Mouse (Mus musculus) Patski (cell line): ENCODE results near the gene Dhdh. TPM values are rescaled to one million over a fixed set of nuclear protein-coding genes. Genes with fewer than 3 reads are reported as not detected.
A peak's percentile ranks its signal among the peaks of the same experiment; 100 is the strongest.

ENCODE experiments used
- ATAC-seq: fragments of 100-300 bp; one replicate; pipeline ENCODE4 v1.8.0; 2021
- CTCF ChIA-PET: fragments of 350-600 bp; sonication (Branson Sonifier 250); formaldehyde crosslinking; loops from one replicate; lab custom pipeline; 2022; ENCODE audit warnings: inconsistent platforms; lab: Charles Lee
- POLR2A ChIA-PET: fragments of 350-600 bp; sonication (Branson Sonifier 250); formaldehyde crosslinking; loops from one replicate; lab custom pipeline; 2022; ENCODE audit warnings: antibody characterized with exemption, inconsistent platforms; lab: Charles Lee
- DNase-seq: peaks from one replicate; pipeline ENCODE4 v3.0.0-alpha.2; 2011; ENCODE audit warnings: low read depth, low spot score
- H3K27me3 ChIP-seq: fragments of 371-371 bp; one replicate; pipeline ENCODE4 v1.5.1; 2021
- CTCF ChIP-seq: fragments of 100-300 bp; IDR thresholded peaks from one replicate; pipeline ENCODE4 v1.5.1; 2021
- in situ Hi-C: fragments of 300-500 bp; cut with MboI; formaldehyde crosslinking; loops from 3 replicates; pipeline ENCODE4 v1.11.1; 2018; ENCODE audit warnings: low pct_unique_long_range_greater_than_20kb, mixed read lengths
- polyA plus RNA-seq: library from polyadenylated mRNA; unstranded; gene quantifications from one replicate; pipeline ENCODE4 v1.2.3, GENCODE M21; 2021

Dhdh gene
- polyA plus RNA-seq, 1 experiment from 2014 or later, result 0.06 TPM

DNA sequence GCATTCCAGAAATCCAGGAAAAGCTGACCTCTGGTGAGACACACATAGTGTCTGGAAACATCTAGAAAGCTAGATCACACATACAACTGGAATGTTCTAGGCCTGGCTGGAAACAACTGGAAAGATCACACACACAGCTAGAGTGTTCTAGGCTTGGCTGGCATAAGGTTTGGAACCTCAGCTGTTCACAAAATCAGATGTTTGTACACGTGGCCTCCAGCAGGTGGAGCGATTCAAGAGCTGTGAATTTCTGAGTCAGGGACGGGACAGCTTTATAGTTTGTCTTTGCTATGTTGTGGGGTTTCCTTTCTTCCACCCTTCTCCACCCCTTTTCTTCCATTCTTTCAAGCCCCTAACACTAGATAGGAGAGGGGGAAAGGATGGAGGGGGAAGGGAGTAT is 11.6 kb downstream of the Dhdh start:
- ChIA-PET POLR2A (interaction anchor here (0.5 kb wide), 1 partner anchor 89 kb away, joined by 3 read pairs; no protein-coding TSS in a partner anchor), CTCF (interaction anchor here (0.7 to 9.4 kb wide), 21 partner anchors 9 to 206 kb away, joined by 3 to 116 read pairs (median 4); partner anchors contain the start of genes Bax, Ntn5, Nucb1 and Plekha4)
- peak; percentile 85 for TF ChIP-seq CTCF
- ATAC-seq (no peak), DNase-seq (no peak)
- no peaks in the 10 kb centered on the region for H3K27me3 ChIP-seq
- in situ Hi-C loops, result loop anchor here (5.0 kb wide), 2 partner anchors 85 to 205 kb away; partner anchors contain the start of gene Ntn5

DNA sequence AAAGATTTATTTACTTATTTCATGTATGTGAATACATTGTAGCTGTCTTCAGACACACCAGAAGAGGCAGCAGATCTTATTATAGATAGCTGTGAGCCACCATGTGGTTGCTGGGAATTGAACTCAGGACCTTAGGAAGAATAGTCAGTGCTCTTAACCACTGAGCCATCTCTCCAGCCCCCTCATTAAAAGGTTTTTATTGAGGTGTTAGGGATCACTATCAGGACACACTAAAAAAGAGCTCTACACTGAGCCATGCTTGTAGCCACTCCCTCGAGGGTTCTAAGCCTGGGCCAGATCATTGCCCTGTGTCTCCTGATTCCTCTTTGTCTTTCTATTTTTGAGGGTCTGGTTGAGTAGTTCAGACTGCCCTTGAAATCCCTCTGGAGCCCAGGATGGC is 12.2 kb downstream of the Dhdh start:
- DNase-seq, result no peak
- no peaks in the 10 kb centered on the region for H3K27me3 ChIP-seq
- TF ChIP-seq CTCF, result no peak
- ChIA-PET CTCF (interaction anchor here (0.7 to 9.4 kb wide), 21 partner anchors 9 to 207 kb away, joined by 3 to 116 read pairs (median 4); partner anchors contain the start of genes Bax, Ntn5, Nucb1 and Plekha4), POLR2A (interaction anchor here (0.5 to 0.6 kb wide), 2 partner anchors 9 to 90 kb away, joined by 3 read pairs; partner anchors contain the start of gene Bax)
- in situ Hi-C loops, result loop anchor here (5.0 kb wide), 2 partner anchors 86 to 206 kb away; partner anchors contain the start of gene Ntn5
- no peak for ATAC-seq

DNA sequence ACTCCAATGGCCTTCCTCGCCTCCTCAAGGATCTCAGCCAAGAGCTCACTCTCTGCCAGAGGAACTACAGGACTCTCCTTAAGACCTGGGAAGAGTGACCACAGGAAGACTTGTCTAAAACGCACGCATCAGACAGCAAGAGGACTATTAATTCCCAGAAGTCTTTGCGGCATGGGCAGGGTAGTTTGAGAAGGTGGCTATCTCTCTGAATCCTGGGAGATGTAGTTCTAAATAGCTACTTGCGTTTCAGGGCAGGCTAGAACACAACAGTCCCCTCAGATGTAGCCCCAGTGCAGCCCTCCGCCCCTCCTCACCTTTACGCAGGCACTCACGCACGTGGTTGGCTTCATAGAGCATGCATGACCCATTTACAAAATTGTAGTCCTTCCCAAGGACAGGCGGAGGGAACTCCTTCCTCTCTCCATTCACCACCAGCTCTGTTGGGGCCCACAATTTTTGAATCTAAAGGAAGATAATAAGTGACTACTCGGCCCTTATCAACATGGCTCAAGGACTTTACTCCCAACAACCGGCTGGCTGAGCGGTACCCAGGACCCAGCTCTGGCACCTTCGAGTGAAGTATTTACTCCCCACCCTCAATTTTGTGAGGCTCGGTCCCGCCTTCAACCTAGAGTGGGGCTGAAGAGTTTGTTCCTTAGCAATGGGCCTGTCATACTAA is 13.2 kb downstream of the Dhdh start:
- TF ChIP-seq CTCF, result no peak
- no peak for DNase-seq
- H3K27me3 ChIP-seq, result no peaks in the 10 kb centered on the region
- ATAC-seq, result no peak
- in situ Hi-C loops, result loop anchor here (5.0 kb wide), 2 partner anchors 87 to 207 kb away; partner anchors contain the start of gene Ntn5
- ChIA-PET POLR2A (interaction anchor here (0.8 to 1.2 kb wide), 3 partner anchors 47 to 89 kb away, joined by 3 to 4 read pairs (median 3); no protein-coding TSS in a partner anchor), CTCF (interaction anchor here (1.3 to 9.4 kb wide), 5 partner anchors 10 to 208 kb away, joined by 4 to 116 read pairs (median 14); partner anchors contain the start of genes Bax and Ntn5)

DNA sequence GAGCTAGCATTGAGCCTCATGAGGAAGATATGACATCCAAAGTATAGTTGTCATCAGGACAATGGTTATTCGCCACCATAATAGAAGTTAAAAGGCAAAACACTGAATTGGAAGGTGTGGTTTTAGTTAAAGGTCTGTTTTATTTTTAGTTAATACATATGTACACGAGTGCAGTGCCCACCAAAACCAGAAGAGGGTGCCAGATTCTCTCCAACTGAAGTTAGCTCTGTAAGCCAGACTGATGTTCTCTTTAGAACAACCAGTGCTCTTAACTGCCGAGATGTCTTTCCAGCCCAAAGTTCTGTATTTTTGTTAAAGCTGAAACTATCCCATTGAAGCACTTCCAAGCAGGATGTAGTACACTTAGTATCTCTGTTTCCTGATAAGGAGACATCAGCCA is 17.7 kb downstream of the Dhdh start:
- in situ Hi-C loops, result no loop called here
- POLR2A ChIA-PET, result interaction anchor here (1.1 to 1.7 kb wide), 2 partner anchors 56 to 91 kb away, joined by 3 to 4 read pairs; partner anchors contain the start of genes Plekha4 and Ppp1r15a

DNA sequence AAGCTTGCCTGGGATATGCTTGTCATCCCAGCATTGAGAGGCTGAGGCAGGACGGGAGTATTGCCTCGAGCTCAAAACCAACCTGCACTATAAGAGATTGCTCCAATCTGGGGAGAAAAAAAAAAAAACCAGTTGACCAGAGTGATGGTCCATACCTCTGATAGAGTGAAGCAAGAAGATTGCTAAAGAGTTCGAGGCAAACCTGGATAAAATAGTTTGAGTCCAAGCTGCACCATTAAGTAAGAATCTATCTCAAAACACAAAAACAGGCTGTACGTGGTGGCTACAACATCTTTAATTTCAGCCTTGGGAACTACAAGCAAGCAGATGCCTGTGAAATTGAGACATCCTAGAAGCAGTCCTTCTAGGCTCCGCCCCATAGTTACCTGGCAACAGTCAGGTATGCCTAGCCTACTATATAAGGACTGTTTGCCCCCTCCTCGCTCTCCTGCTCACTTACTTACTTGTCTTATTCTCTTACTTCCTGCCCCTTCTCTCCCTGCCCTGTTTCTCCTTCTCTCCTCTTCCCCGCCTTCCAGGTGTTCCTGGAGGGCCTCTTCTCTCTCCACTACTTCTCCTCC is 21.4 kb downstream of the Dhdh start:
- POLR2A ChIA-PET, result interaction anchor here (0.7 to 1.7 kb wide), 4 partner anchors 9 to 77 kb away, joined by 3 to 7 read pairs (median 4); no protein-coding TSS in a partner anchor
- no peaks in the 10 kb centered on the region for H3K27me3 ChIP-seq
- DNase-seq (no peak), ATAC-seq (no peak)
- TF ChIP-seq CTCF, result no peak
- in situ Hi-C loops, result no loop called here
- CTCF ChIA-PET, result interaction anchor here (1.6 to 3.5 kb wide), 2 partner anchors 9 to 215 kb away, joined by 4 to 14 read pairs; no protein-coding TSS in a partner anchor

More for the DNA sequence above, 17.7 kb downstream of the Dhdh start:
- ATAC-seq, result no peak
- peak; percentile 81 for TF ChIP-seq CTCF
- no peak for DNase-seq
- CTCF ChIA-PET, result interaction anchor here (0.7 to 9.4 kb wide), 15 partner anchors 10 to 136 kb away, joined by 3 to 116 read pairs (median 3); partner anchors contain the start of gene Nucb1
- no peaks in the 10 kb centered on the region for H3K27me3 ChIP-seq

DNA sequence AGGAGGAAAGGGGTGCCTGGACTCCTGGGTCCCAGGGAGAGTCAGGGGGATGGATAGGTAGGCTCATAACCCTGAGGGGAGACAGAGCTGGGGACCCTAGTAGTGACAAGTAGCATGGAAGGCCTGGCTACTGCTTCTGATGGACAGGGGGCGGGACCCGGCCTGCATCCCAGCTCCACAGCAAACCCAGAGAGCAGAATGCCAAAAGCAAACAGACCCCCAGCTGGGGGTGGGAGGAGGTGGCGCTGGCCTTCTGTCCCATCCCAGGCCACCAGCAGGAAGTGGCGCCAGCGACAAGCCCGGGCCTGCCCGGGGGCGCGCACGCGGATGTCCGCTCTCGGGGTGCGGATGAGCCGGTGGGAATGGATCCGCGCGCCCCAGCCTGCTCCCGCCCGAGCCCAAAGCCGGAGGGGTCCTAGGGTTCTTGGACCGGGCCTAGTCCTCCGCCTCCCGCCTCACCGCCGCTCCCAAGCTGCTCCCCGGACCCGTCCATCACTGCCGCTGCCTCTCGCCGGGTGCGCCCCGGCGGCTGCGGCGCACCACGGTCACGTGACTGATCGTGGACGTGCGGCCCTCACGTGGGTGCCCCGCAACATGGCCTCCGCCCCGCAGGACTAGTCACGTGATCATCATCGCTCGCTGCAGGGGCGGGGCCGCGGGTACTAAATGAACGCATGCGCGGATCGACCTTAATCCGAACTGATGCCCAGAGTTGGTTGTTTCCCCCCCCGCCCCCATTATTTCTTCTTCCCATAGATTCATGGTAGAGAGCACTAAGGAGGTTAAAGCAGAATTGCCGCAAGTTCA is 22.1 kb downstream of the Dhdh start, which contains the start of gene Bax:
Bax (minus strand) TSS at position 616 of the 807 bp plus-strand sequence.
- TF ChIP-seq CTCF, result no peak
- no peaks in the 10 kb centered on the region for H3K27me3 ChIP-seq
- ATAC-seq (peak; percentile 48), DNase-seq (no peak)
- in situ Hi-C loops, result no loop called here
- ChIA-PET POLR2A (interaction anchor here (0.7 to 1.7 kb wide), 7 partner anchors 9 to 105 kb away, joined by 3 to 7 read pairs (median 4); partner anchors contain the start of genes Plekha4 and Ppp1r15a), CTCF (interaction anchor here (1.2 to 3.5 kb wide), 4 partner anchors 10 to 216 kb away, joined by 3 to 14 read pairs (median 5); no protein-coding TSS in a partner anchor)

DNA sequence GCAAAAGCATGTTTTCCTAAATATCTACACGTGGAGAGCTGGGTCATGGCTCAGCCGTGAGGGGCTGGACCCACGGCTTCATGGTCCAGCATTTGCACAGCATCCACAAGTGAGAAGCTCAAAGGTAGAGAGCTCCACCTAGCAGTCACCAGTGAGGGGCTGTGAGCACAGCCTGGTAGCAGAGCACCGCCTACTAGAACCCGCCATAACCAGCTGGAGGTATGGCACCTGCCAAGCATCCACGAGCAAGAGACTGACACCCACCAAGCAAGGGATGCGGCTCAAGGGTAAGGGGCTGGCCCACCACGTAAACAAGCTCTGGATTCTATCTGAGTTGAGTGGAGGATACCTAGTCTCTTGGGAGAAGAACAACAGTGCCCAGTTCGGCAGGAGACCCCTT is 23.1 kb downstream of the Dhdh start:
- TF ChIP-seq CTCF, result no peak
- POLR2A ChIA-PET, result interaction anchor here (0.8 to 1.1 kb wide), 4 partner anchors 9 to 106 kb away, joined by 3 to 4 read pairs (median 4); partner anchors contain the start of genes Plekha4 and Ppp1r15a
- H3K27me3 ChIP-seq, result no peaks in the 10 kb centered on the region
- no peak for DNase-seq
- in situ Hi-C loops, result no loop called here
- ATAC-seq, result no peak
- CTCF ChIA-PET, result interaction anchor here (1.2 to 3.5 kb wide), 4 partner anchors 9 to 217 kb away, joined by 3 to 14 read pairs (median 5); no protein-coding TSS in a partner anchor

DNA sequence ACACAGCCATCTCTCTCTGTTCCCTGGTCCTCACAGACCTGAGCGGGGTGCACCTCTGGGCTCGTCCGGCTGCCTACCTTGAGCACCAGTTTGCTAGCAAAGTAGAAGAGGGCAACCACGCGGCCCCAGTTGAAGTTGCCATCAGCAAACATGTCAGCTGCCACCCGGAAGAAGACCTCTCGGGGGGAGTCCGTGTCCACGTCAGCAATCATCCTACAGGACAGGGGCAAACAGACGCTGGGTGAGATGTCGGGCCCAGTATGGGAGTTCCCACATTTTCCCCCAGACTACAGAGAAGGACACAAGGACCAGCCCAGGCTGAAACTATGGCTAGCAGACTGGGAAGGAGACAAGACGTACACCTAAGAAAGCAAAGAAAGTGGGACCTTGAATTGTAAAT is 23.5 kb downstream of the Dhdh start:
- H3K27me3 ChIP-seq, result no peaks in the 10 kb centered on the region
- no peak for TF ChIP-seq CTCF
- ATAC-seq (no peak), DNase-seq (no peak)
- ChIA-PET CTCF (interaction anchor here (1.8 to 3.5 kb wide), 2 partner anchors 9 to 11 kb away, joined by 6 to 14 read pairs; no protein-coding TSS in a partner anchor), POLR2A (interaction anchor here (0.8 to 1.0 kb wide), 2 partner anchors 9 to 61 kb away, joined by 3 to 4 read pairs; partner anchors contain the start of genes Plekha4 and Ppp1r15a)
- in situ Hi-C loops, result no loop called here
